Mouse (Mus musculus): ENCODE results near the gene Picalm.
"Not testable (repeated sequence)": the region's sequence is repeated elsewhere in the genome, so short reads cannot be mapped to it uniquely, and the experiment has no call there.

- not testable (repeated sequence) for TF ChIP-seq CTCF (IDR thresholded peaks at IDR 0.05; ENCODE audit: extremely low read depth, insufficient read depth, insufficient read length, insufficient replicate concordance); POLR2A (IDR thresholded peaks at IDR 0.05; ENCODE audit: low read depth, low read length)
Measured at GRCm38 (mm10) chr7:90228884-90229283, 98.9 kb downstream of the Picalm start.

Data from spleen, adult 2 months (tissue).